Mouse (Mus musculus) urinary bladder, adult 2 months (tissue): ENCODE results near the gene Mblac2. TPM values are rescaled to one million over a fixed set of nuclear protein-coding genes. Genes with fewer than 3 reads are reported as not detected.

Experiments used
- polyA plus RNA-seq: library from polyadenylated mRNA; depleted of rRNA; stranded (reverse); fragments of >200 nt; gene quantifications from 2 replicates; pipeline ENCODE4 v1.2.3, GENCODE M21; 2012; rRNA removed

Mblac2 gene
- polyA plus RNA-seq, 1 experiment = 5.3 TPM

Other genes starting within 250 kb of the Mblac2 start
- 0.09 and 0.23 TPM in 2 replicates for gene Adgrv1, start 78.2 kb upstream of the Mblac2 start, polyA plus RNA-seq
- gene Lysmd3, start 53.7 kb upstream of the Mblac2 start, polyA plus RNA-seq = 12.8 and 13.6 TPM in 2 replicates
- gene Polr3g, start 328 bp upstream of the Mblac2 start, polyA plus RNA-seq = 8.4 and 8.8 TPM in 2 replicates
- 133 and 143 TPM in 2 replicates for gene Cetn3, start 71.7 kb downstream of the Mblac2 start, polyA plus RNA-seq